Mouse (Mus musculus) ES-Bruce4 (cell line): ENCODE data around the gene Hist1h2be.

ENCODE experiments used
- CTCF ChIP-seq: IDR thresholded peaks from one replicate; pipeline ENCODE4 v1.8.1; 2011; ENCODE audit warnings: low read depth, low read length
- POLR2A ChIP-seq: IDR thresholded peaks from one replicate; pipeline ENCODE4 v1.8.1; 2011; ENCODE audit warnings: low read length; ENCODE audit not compliant: insufficient read depth

DNA sequence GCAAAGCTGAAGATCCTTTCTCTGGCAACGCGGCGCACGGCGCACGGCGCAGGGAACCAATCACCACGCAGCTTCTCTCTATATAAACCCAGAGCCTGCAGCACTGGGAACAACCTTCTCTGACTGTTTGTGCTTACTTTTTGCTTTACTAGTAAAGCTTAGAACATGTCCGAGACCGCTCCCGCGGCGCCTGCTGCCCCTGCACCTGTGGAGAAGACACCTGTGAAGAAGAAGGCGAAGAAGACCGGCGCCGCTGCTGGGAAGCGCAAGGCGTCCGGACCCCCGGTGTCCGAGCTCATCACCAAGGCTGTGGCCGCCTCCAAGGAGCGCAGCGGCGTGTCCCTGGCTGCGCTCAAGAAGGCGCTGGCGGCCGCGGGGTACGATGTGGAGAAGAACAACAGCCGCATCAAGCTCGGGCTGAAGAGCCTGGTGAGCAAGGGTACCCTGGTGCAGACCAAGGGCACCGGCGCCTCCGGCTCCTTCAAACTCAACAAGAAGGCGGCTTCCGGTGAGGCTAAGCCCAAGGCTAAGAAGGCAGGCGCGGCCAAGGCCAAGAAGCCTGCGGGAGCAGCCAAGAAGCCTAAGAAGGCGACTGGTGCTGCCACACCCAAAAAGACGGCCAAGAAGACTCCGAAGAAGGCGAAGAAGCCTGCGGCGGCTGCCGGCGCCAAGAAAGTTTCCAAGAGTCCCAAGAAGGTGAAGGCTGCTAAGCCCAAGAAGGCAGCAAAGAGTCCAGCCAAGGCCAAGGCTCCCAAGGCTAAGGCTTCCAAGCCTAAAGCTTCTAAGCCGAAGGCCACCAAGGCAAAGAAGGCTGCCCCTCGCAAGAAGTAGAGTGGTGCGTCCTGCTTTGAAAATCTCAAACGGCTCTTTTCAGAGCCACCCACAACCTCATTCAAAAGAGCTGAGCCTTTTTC, 65.7 kb downstream of the Hist1h2be start:
- TF ChIP-seq POLR2A = peak; percentile 99
- TF ChIP-seq CTCF = no peak
